Mouse (Mus musculus) ES-Bruce4 (cell line): ENCODE measurements around the gene Umodl1.
A peak's percentile ranks its signal among the peaks of the same experiment; 100 is the strongest.

Experiments used
- CTCF ChIP-seq: IDR thresholded peaks from one replicate; pipeline ENCODE4 v1.8.1; 2011; ENCODE audit warnings: low read depth, low read length
- EP300 ChIP-seq: IDR thresholded peaks from 2 replicates; pipeline ENCODE4 v1.6.1; 2011; ENCODE audit warnings: low read depth, low read length; ENCODE audit not compliant: insufficient read depth
- POLR2A ChIP-seq: IDR thresholded peaks from one replicate; pipeline ENCODE4 v1.8.1; 2011; ENCODE audit warnings: low read length; ENCODE audit not compliant: insufficient read depth

DNA sequence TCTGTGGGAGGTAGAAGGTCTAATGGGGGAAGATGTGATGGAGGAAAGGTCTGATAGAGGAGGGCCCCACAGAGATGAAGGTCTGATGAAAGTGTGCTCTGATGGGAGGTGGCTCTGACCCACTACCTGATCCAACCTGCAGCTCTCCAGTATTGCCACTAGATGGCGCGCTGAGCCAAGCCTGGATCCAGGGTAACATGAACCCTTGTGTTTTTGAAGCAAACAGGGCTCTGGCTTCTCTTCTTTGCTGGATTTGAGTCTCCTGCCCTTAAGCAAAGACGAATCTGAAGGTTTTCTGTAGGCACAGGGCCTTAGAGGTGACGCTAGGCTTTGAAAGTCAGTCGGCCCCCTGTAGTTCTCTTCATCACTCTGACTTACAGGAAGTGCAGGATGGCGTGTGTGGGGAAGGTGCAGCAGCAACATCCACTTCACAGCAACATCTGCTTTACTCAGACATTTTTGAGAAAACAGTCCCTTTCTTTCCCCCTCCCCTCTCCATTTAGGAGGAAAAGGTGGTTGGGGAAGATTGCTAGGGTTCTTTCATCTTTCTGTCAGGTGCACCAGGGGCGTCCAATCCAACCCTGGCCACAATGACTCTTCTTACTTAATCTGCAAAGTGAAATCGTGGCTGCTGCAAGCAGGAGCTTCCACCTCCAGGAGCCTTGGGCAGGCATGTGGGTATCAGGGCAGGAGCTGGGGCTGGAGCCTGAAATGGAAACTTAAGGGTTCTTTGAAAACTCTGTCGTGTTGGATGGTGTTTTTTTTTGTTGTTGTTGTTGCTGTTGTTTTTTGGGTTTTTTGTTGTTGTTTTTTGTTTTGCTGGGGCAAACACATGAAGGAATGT is 57.3 kb downstream of the Umodl1 start:
- TF ChIP-seq EP300 (no peak), CTCF (peak; percentile 99), POLR2A (no peak)
